Mouse (Mus musculus) cortical plate, adult 2 months (tissue): ENCODE measurements around the gene Cyp1a1.

ENCODE experiments used
- CTCF ChIP-seq: fragments of 200-500 bp; IDR thresholded peaks from 2 replicates; pipeline ENCODE4 v1.5.1; 2011; ENCODE audit warnings: mild to moderate bottlenecking, control low read depth, low read length; ENCODE audit not compliant: insufficient read depth; ENCODE audit errors: extremely low read depth
- POLR2A ChIP-seq: fragments of 200-500 bp; IDR thresholded peaks from 2 replicates; pipeline ENCODE4 v1.6.1; 2011; ENCODE audit warnings: mild to moderate bottlenecking, low read length, control low read depth; ENCODE audit not compliant: insufficient read depth; ENCODE audit errors: extremely low read depth

DNA sequence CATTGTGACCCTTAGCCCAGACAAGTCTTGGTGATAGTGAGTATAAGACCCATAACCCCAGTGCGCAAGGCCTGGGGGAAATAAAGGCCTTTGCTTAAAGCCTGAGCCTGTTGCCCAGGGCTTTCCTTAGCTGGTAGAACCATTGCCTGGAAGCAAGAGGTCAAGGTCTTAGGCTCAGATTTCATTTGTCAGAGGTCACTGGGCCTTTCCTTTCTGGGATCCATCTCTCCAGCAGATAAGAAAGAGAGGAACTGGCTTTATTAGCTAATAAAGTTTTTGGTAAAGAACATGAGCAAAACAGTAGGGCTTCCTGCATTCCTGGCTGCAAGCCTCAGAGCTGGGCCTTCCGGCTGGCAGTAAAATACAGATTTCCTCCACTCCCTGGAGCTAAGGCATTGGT, 6.4 kb downstream of the Cyp1a1 start:
- TF ChIP-seq CTCF (no peak), POLR2A (no peak)
